15 mouse cellular contexts compared by ENCODE assay signal in genomic region chr6:38913386-38914042, GRCm38 (mm10). TPM values are rescaled to one million over a fixed set of nuclear protein-coding genes. Genes with fewer than 3 reads are reported as not detected.
A peak's percentile ranks its signal among the peaks of the same experiment; 100 is the strongest.
DNase-seq lines count a peak whose midpoint lies in the region; ATAC-seq and TF ChIP-seq lines count a peak whose summit lies in the region.
"Had no signal": no experiment of that assay in that cellular context is flagged by ENCODE, and none has a peak within 500 bp of the region (broad histone marks: within the 10 kb centered on the region; RNA-seq: fewer than 3 reads in every experiment).

No protein-coding gene starts in this region.

- TF ChIP-seq CTCF in thymus, adult 2 months (IDR thresholded peaks at IDR 0.05; ENCODE audit: borderline replicate concordance, control insufficient read depth, extremely low read depth, insufficient read depth, low read length, poor library complexity), result no peak

- H3K27ac ChIP-seq in hindbrain, embryonic 12.5 days, result no peak overlapping the region
- H3K27ac ChIP-seq in hindbrain, embryonic 16.5 days (ENCODE audit: low read depth, low read length), result no peak overlapping the region
- H3K27ac ChIP-seq in midbrain, embryonic 10.5 days (replicated peaks), result peak overlapping the region; percentile 70
- H3K27ac ChIP-seq in thymus, adult 2 months (ENCODE audit: control insufficient read depth, insufficient read depth, low read length), result no peak overlapping the region
- H3K27ac ChIP-seq: embryonic facial prominence, embryonic 12.5 days; heart, embryonic 15.5 days had no signal

- WGBS in hindbrain, embryonic 12.5 days, result 60% methylated on average over 13 of the region's 13 CpGs
- WGBS in hindbrain, embryonic 16.5 days, result 48% methylated on average over 13 of the region's 13 CpGs
- 63% methylated on average over 13 of the region's 13 CpGs for WGBS in midbrain, embryonic 10.5 days
- WGBS in thymus, adult 2 months, result 92% methylated on average over 13 of the region's 13 CpGs

- no peaks in the 10 kb centered on the region for H3K36me3 ChIP-seq in hindbrain, embryonic 12.5 days
- no peaks in the 10 kb centered on the region for H3K36me3 ChIP-seq in hindbrain, embryonic 16.5 days (ENCODE audit: control insufficient read depth, insufficient read depth, low read length)
- no peaks in the 10 kb centered on the region for H3K36me3 ChIP-seq in midbrain, embryonic 10.5 days
- no peaks in the 10 kb centered on the region for H3K36me3 ChIP-seq in thymus, adult 2 months (ENCODE audit: control insufficient read depth, insufficient read depth, low read length)
- H3K36me3 ChIP-seq: embryonic facial prominence, embryonic 12.5 days; forebrain, embryonic 10.5 days; heart, embryonic 15.5 days had no signal

- no peaks in the 10 kb centered on the region for H3K27me3 ChIP-seq in hindbrain, embryonic 12.5 days
- H3K27me3 ChIP-seq in hindbrain, embryonic 16.5 days (replicated peaks; ENCODE audit: control insufficient read depth, insufficient read depth, low read length), result no peaks in the 10 kb centered on the region
- peaks cover 3% of the 10 kb centered on the region; the same call in 1 of the 2 replicates for H3K27me3 ChIP-seq in midbrain, embryonic 10.5 days (ENCODE audit: low read depth, poor library complexity, severe bottlenecking)
- H3K27me3 ChIP-seq in thymus, adult 2 months (ENCODE audit: control insufficient read depth, insufficient read depth, low read length), result no peaks in the 10 kb centered on the region
- H3K27me3 ChIP-seq: heart, embryonic 15.5 days; Patski had no signal

- H3K9me3 ChIP-seq in hindbrain, embryonic 12.5 days (replicated peaks), result no peaks in the 10 kb centered on the region
- no peaks in the 10 kb centered on the region for H3K9me3 ChIP-seq in hindbrain, embryonic 16.5 days (ENCODE audit: control insufficient read depth, low read length)
- H3K9me3 ChIP-seq in midbrain, embryonic 10.5 days (replicated peaks), result no peaks in the 10 kb centered on the region
- H3K9me3 ChIP-seq: embryonic facial prominence, embryonic 12.5 days; forebrain, embryonic 10.5 days; heart, embryonic 15.5 days had no signal

- H3K9ac ChIP-seq in hindbrain, embryonic 12.5 days, result no peak overlapping the region
- no peak overlapping the region for H3K9ac ChIP-seq in hindbrain, embryonic 16.5 days (ENCODE audit: low read depth, low read length)
- H3K9ac ChIP-seq: embryonic facial prominence, embryonic 12.5 days; heart, embryonic 15.5 days had no signal

- no peak overlapping the region for H3K4me2 ChIP-seq in hindbrain, embryonic 12.5 days (replicated peaks)
- H3K4me2 ChIP-seq in hindbrain, embryonic 16.5 days (ENCODE audit: low read length), result no peak overlapping the region
- H3K4me2 ChIP-seq: embryonic facial prominence, embryonic 12.5 days; heart, embryonic 15.5 days had no signal

- H3K4me3 ChIP-seq in hindbrain, embryonic 12.5 days, result no peak overlapping the region
- H3K4me3 ChIP-seq in hindbrain, embryonic 16.5 days (ENCODE audit: low read length), result no peak overlapping the region
- H3K4me3 ChIP-seq in midbrain, embryonic 10.5 days, result no peak overlapping the region
- no peak overlapping the region for H3K4me3 ChIP-seq in thymus, adult 2 months (ENCODE audit: control insufficient read depth, insufficient read depth, low read length)
- H3K4me3 ChIP-seq: embryonic facial prominence, embryonic 12.5 days; forebrain, embryonic 10.5 days; heart, embryonic 15.5 days had no signal

- 0 out of 2 replicates have a peak, but pooled peaks have one; percentile 38 for ATAC-seq in hindbrain, embryonic 12.5 days (ENCODE audit: low FRiP score)
- no peak for ATAC-seq in hindbrain, embryonic 16.5 days
- no peak for ATAC-seq in CD4-positive, CD25-positive, alpha-beta regulatory T cell, adult 4 months
- ATAC-seq: inflammation-experienced regulatory T-cells, adult 6 months; Patski had no signal

- peak; percentile 20 for DNase-seq in right cerebral cortex, postnatal 25 days
- no peak for DNase-seq in right cerebral cortex, postnatal 14 days
- peak; percentile 37 for DNase-seq in midbrain, embryonic 10.5 days (ENCODE audit: low spot score)
- no peak for DNase-seq in retina, embryonic 14.5 days (ENCODE audit: low spot score)
- DNase-seq in thymus, adult 2 months, result no peak
- DNase-seq: gastrocnemius, postnatal 36 days; thymus, postnatal 14 days had no signal

- no peak for TF ChIP-seq POLR2A in thymus, adult 2 months (IDR thresholded peaks at IDR 0.05; ENCODE audit: control insufficient read depth, extremely low read depth, insufficient read depth, low read length, poor library complexity)

- H3K4me1 ChIP-seq in hindbrain, embryonic 12.5 days, result 0 out of 2 replicates have a peak, but pooled peaks cover 9% of the 10 kb centered on the region
- peaks cover 3% of the 10 kb centered on the region for H3K4me1 ChIP-seq in hindbrain, embryonic 16.5 days (ENCODE audit: control insufficient read depth, insufficient read depth, low read depth, low read length)
- peaks cover 40% of the 10 kb centered on the region for H3K4me1 ChIP-seq in midbrain, embryonic 10.5 days
- H3K4me1 ChIP-seq in thymus, adult 2 months (replicated peaks; ENCODE audit: control insufficient read depth, insufficient read depth, low read length), result no peaks in the 10 kb centered on the region
- H3K4me1 ChIP-seq: embryonic facial prominence, embryonic 12.5 days had no signal

RNA-seq across cellular contexts. Expression of gene Hipk2, which starts 37.5 kb away (rescaled TPM):
- polyA plus RNA-seq in hindbrain, embryonic 12.5 days (2016; fragmentation: Nextera tagmentation; extraction: Ambion mirVana), result 32.4 and 37.5 TPM in 2 replicates
- polyA plus RNA-seq in hindbrain, embryonic 16.5 days (2015; fragmentation: Nextera tagmentation; extraction: Ambion mirVana), result 30.3 and 33.5 TPM in 2 replicates
- polyA plus RNA-seq in midbrain, embryonic 10.5 days (2016; fragmentation: Nextera tagmentation; extraction: Ambion mirVana), result 25.9 and 29.7 TPM in 2 replicates
- polyA plus RNA-seq in CD4-positive, CD25-positive, alpha-beta regulatory T cell, adult 4 months (2017; shearing (Covaris generic)), result 10 to 100 TPM; 16.1 to 16.5 TPM
- 16.9 and 19.8 TPM in 2 replicates for polyA plus RNA-seq in thymus, adult 2 months (2012; rRNA removed)

RNA-seq across cellular contexts. Expression of gene Tbxas1, which starts 38.3 kb away (rescaled TPM):
- 1.7 and 1.8 TPM in 2 replicates for polyA plus RNA-seq in hindbrain, embryonic 12.5 days (2016; fragmentation: Nextera tagmentation; extraction: Ambion mirVana)
- 2.0 and 2.9 TPM in 2 replicates for polyA plus RNA-seq in hindbrain, embryonic 16.5 days (2015; fragmentation: Nextera tagmentation; extraction: Ambion mirVana)
- polyA plus RNA-seq in midbrain, embryonic 10.5 days (2016; fragmentation: Nextera tagmentation; extraction: Ambion mirVana), result 1.1 and 1.8 TPM in 2 replicates
- polyA plus RNA-seq in CD4-positive, CD25-positive, alpha-beta regulatory T cell, adult 4 months (2017; shearing (Covaris generic)), result under 1 TPM in 1 of 2 experiments, not detected in 1; 0.91 TPM
- polyA plus RNA-seq in thymus, adult 2 months (2012; rRNA removed), result 4.7 and 6.0 TPM in 2 replicates

Comparison
In these comparisons a context has a peak if more than half of its experiments do, and no peak if none do; other contexts are left out.
1. DNase-seq: peak in right cerebral cortex, postnatal 25 days (single experiment) and midbrain, embryonic 10.5 days (single experiment); none in right cerebral cortex, postnatal 14 days (single experiment), retina, embryonic 14.5 days (single experiment) and thymus, adult 2 months (single experiment).